Mouse (Mus musculus) limb, embryonic 10.5 days (tissue): ENCODE results near the gene Rnf26. TPM values are rescaled to one million over a fixed set of nuclear protein-coding genes. Genes with fewer than 3 reads are reported as not detected.

Experiments used
- DNase-seq: peaks from one replicate; pipeline ENCODE4 v3.0.0-alpha.2; 2017; ENCODE audit warnings: low spot score
- H3K27ac ChIP-seq: fragments of 300-500 bp; sonication (generic); 2 replicates; pipeline ENCODE4 v1.5.1; 2016; ENCODE audit warnings: mild to moderate bottlenecking
- H3K27me3 ChIP-seq: fragments of 300-500 bp; sonication (generic); 2 replicates; pipeline ENCODE4 v1.6.1; 2016; ENCODE audit warnings: low read depth, mild to moderate bottlenecking; ENCODE audit not compliant: poor library complexity, severe bottlenecking
- H3K36me3 ChIP-seq: fragments of 300-500 bp; sonication (generic); 2 replicates; pipeline ENCODE4 v1.6.1; 2016; ENCODE audit warnings: mild to moderate bottlenecking, moderate library complexity
- H3K4me1 ChIP-seq: fragments of 300-500 bp; sonication (generic); 2 replicates; pipeline ENCODE4 v1.6.1; 2016
- H3K4me3 ChIP-seq: fragments of 300-500 bp; sonication (generic); 2 replicates; pipeline ENCODE4 v1.5.1; 2016; ENCODE audit warnings: mild to moderate bottlenecking, moderate library complexity
- H3K9me3 ChIP-seq: fragments of 300-500 bp; sonication (generic); replicated peaks from 2 replicates; pipeline ENCODE4 v1.6.1; 2016; ENCODE audit warnings: mild to moderate bottlenecking
- WGBS: fragments of 180-500 bp; shearing (Covaris S2); methylation state at CpG from one replicate; pipeline ENCODE4 v1.1.7; 2016; 5-methylcytosine and 5-hydroxymethylcytosine counted together
- polyA plus RNA-seq: library from polyadenylated mRNA; unstranded; fragments of >200 nt; fragmentation: Nextera tagmentation; extraction: Ambion mirVana; gene quantifications from 2 replicates; pipeline ENCODE4 v1.2.1, GENCODE M21; 2016

Rnf26 gene
- polyA plus RNA-seq, 1 experiment from 2014 or later = 97.0 TPM

GRCm38 (mm10) chr9:44075276-44075995, 37.9 kb downstream of the Rnf26 start:
- WGBS = 75% methylated on average over 24 of the region's 24 CpGs
- Histone ChIP-seq H3K27me3 (peaks cover 48% of the 10 kb centered on the region), H3K9me3 (no peaks in the 10 kb centered on the region), H3K4me3 (no peak overlapping the region), H3K36me3 (no peaks in the 10 kb centered on the region), H3K27ac (no peak overlapping the region), H3K4me1 (peaks cover 44% of the 10 kb centered on the region)
- DNase-seq = no peak

DNA sequence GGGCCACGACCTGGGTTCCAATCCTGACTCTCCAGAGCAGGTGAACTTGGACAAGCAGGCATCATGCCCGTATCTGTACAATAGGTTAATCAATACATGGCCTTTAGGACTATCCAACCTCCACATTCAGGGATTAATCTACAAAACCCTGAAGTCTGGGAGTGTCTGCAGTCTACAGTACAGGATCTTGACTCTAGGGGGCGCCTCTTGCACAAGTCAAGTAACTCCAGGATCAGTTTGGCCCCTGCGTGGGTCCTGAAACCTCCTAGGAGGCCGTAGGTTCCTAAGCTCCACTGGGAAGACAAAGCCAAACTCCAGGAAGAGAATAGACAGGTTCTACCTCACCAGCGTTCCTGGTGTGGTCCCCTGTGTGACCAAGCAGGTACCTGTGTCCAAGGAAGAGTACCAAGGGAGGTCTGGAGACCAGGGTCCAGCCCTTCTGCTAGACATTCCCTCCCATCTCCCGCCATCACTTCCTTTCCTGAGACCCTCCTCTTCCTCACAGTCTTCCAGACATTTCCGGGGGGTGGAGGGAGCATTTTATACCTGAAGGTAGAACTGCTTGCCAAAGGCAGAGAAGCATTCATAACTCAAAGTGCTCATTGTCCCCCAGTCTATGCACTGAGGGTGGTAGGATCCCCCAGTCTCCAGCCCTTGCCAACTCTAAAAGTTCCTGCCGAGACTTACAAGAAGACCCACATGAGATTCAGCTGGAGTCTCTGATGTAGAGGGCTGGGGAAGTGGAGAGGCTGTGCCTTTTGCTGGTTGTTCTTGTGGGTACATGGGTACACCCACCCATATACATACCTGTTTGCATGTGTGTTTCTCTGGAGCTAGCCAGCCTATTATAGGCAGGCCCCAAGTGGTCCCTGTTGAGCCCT, 38.7 kb downstream of the Rnf26 start:
- Histone ChIP-seq H3K9me3 (no peaks in the 10 kb centered on the region), H3K4me3 (no peak overlapping the region), H3K27ac (no peak overlapping the region), H3K36me3 (no peaks in the 10 kb centered on the region), H3K4me1 (peaks cover 38% of the 10 kb centered on the region), H3K27me3 (peaks cover 49% of the 10 kb centered on the region)
- 56% methylated on average over 9 of the region's 9 CpGs for WGBS
- no peak for DNase-seq

- H3K27me3 ChIP-seq = peaks cover 39% of the 10 kb centered on the region
- H3K27ac ChIP-seq = no peak overlapping the region
- no peaks in the 10 kb centered on the region for H3K9me3 ChIP-seq
- WGBS = 72% methylated on average over 5 of the region's 5 CpGs
- peaks cover 35% of the 10 kb centered on the region for H3K4me1 ChIP-seq
- H3K4me3 ChIP-seq = no peak overlapping the region
- H3K36me3 ChIP-seq = no peaks in the 10 kb centered on the region
- DNase-seq = no peak
These were observed 40.2 kb downstream of the Rnf26 start for GRCm38 (mm10) chr9:44073115-44073514.

DNA sequence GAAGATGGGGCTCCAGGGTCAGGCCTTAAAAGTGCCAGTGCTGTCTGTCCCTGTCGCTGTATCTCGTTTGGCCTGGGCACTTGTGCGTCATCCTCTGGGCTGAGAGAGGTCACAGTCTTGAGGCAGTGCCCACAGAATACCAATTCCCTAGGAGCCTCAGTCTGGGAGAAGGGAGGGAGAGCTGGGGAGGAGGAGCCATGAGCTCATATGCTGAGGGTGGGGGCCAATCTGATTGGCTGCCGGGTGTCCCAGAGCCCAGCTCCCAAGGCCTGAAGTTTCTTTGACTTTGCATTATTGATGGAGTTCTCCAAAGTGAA, 40.8 kb downstream of the Rnf26 start:
- H3K9me3 ChIP-seq = no peaks in the 10 kb centered on the region
- no peak overlapping the region; the same call in 1 of the 2 replicates for H3K27ac ChIP-seq
- no peak overlapping the region for H3K4me3 ChIP-seq
- H3K27me3 ChIP-seq = peaks cover 41% of the 10 kb centered on the region
- no peaks in the 10 kb centered on the region for H3K36me3 ChIP-seq
- H3K4me1 ChIP-seq = peaks cover 40% of the 10 kb centered on the region
- 35% methylated on average over 4 of the region's 4 CpGs for WGBS
- no peak for DNase-seq

- Histone ChIP-seq H3K9me3 (no peaks in the 10 kb centered on the region), H3K4me1 (peaks cover 45% of the 10 kb centered on the region), H3K27ac (peak overlapping the region; percentile 42; the same call in 1 of the 2 replicates), H3K4me3 (no peak overlapping the region), H3K36me3 (no peaks in the 10 kb centered on the region), H3K27me3 (peaks cover 36% of the 10 kb centered on the region)
- DNase-seq = no peak
- WGBS = 46% methylated on average over 11 of the region's 11 CpGs
These were observed 41.3 kb downstream of the Rnf26 start for GRCm38 (mm10) chr9:44071914-44072598.

GRCm38 (mm10) chr9:44070844-44071231, 42.5 kb downstream of the Rnf26 start:
- Histone ChIP-seq H3K4me1 (peaks cover 47% of the 10 kb centered on the region), H3K36me3 (no peaks in the 10 kb centered on the region), H3K4me3 (no peak overlapping the region), H3K27ac (no peak overlapping the region), H3K9me3 (no peaks in the 10 kb centered on the region), H3K27me3 (peaks cover 28% of the 10 kb centered on the region)
- WGBS = 29% methylated on average over 8 of the region's 8 CpGs
- DNase-seq = no peak

DNA sequence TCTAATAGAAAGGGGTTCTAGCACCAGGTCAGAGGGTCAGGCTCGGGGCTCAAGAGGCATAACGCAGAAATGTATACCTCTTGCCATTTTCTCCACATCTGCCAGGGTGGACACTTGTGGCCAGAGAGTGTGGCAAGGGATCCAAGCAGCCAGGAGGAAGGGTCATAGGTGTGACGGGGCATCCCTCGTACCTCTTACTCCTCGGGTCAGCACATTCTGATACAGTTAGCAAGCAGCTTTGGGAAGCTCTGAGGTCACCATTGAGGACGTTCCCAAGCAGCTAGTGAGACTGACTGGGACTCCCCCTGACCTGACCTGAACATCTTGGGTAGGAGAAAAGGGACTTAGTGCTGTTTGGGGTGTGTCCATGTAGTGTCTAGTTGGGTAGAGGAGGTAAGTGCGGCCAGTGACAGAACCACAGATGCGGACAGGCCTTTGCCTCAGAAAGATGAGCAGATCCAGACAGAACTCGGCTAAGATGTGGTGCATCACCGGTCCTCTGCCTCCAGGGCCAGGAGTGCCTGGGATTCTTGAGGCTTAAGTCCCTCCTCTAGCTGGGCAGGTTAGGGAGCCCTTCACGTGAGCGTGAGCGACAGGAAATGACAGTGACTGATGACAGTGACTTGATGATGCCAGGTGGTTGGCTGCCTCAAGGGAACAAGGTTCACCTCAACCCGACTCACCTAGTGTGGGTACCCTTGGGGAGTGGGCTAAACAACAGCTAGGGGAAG, 43.0 kb downstream of the Rnf26 start:
- WGBS = 60% methylated on average over 14 of the region's 14 CpGs
- peaks cover 47% of the 10 kb centered on the region for H3K4me1 ChIP-seq
- H3K9me3 ChIP-seq = no peaks in the 10 kb centered on the region
- H3K27me3 ChIP-seq = peaks cover 23% of the 10 kb centered on the region
- no peak overlapping the region for H3K4me3 ChIP-seq
- H3K27ac ChIP-seq = no peak overlapping the region
- H3K36me3 ChIP-seq = no peaks in the 10 kb centered on the region
- DNase-seq = no peak

GRCm38 (mm10) chr9:44069252-44069651, 44.1 kb downstream of the Rnf26 start:
- WGBS = 10% methylated on average over 7 of the region's 7 CpGs
- H3K27ac ChIP-seq = no peak overlapping the region
- H3K4me3 ChIP-seq = no peak overlapping the region
- H3K27me3 ChIP-seq = peaks cover 22% of the 10 kb centered on the region
- H3K9me3 ChIP-seq = no peaks in the 10 kb centered on the region
- H3K36me3 ChIP-seq = no peaks in the 10 kb centered on the region
- no peak for DNase-seq
- H3K4me1 ChIP-seq = peaks cover 47% of the 10 kb centered on the region

DNA sequence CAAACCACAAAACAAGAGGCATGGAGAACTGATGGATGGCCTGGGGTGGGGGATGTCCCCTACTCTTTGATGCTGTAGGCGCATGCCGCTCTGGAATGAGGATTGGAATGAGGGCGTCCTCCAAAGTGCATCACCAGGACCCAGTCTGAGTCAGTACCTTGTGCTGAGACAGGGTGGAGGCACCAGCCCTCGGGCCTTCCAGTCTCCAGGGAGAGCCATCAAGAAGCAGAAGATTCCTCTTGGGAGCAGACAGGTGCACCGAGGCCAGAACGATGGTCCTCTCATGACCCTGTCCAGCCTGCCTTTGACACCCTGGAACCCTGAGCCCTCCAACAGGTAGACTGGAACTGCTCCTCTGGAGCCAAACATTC, 45.4 kb downstream of the Rnf26 start:
- 65% methylated on average over 6 of the region's 6 CpGs for WGBS
- H3K36me3 ChIP-seq = no peaks in the 10 kb centered on the region
- H3K4me1 ChIP-seq = peaks cover 45% of the 10 kb centered on the region
- DNase-seq = no peak
- H3K27me3 ChIP-seq = peaks cover 17% of the 10 kb centered on the region
- H3K4me3 ChIP-seq = no peak overlapping the region
- no peak overlapping the region for H3K27ac ChIP-seq
- no peaks in the 10 kb centered on the region for H3K9me3 ChIP-seq

- Histone ChIP-seq H3K4me1 (peaks cover 40% of the 10 kb centered on the region), H3K27me3 (peaks cover 17% of the 10 kb centered on the region), H3K9me3 (no peaks in the 10 kb centered on the region), H3K4me3 (peak overlapping the region; percentile 62), H3K36me3 (no peaks in the 10 kb centered on the region), H3K27ac (peak overlapping the region; percentile 72)
- DNase-seq = peak; percentile 45
- WGBS = 9% methylated on average over 15 of the region's 15 CpGs
These were observed 45.9 kb downstream of the Rnf26 start for GRCm38 (mm10) chr9:44067241-44067959.

DNA sequence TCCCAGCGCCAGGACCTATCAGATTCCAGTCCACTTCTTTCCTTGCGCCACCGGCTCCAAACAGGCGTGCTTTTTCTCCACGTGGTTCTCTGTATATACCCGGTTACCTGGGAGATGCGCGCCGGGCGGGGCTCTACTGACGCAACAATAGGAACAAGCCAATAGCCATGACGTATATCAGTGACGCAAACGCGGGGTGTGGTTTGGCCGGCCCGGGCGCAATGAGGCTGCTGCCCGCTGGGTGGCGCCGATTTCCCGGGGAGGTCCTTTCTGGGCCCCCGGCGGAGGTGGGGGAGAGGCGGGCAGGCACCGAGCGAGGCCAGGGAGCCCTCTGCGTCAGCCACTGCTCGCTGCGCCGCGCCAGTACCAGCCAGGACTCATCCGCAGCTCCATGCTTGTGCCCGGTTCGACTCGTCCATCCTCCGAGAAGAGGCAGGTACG, 46.5 kb downstream of the Rnf26 start, which contains the start of gene Usp2:
Gene Usp2 (plus strand): TSS at position 237 of the 441 bp plus-strand sequence.
- Histone ChIP-seq H3K4me1 (peaks cover 34% of the 10 kb centered on the region), H3K9me3 (no peaks in the 10 kb centered on the region), H3K36me3 (no peaks in the 10 kb centered on the region), H3K27me3 (peaks cover 17% of the 10 kb centered on the region), H3K27ac (peak within 1 kb of the TSS; percentile 72), H3K4me3 (peak within 1 kb of the TSS; percentile 62)
- peak; percentile 100 for DNase-seq
- under 1% methylated on average over 38 of the region's 38 CpGs for WGBS

DNA sequence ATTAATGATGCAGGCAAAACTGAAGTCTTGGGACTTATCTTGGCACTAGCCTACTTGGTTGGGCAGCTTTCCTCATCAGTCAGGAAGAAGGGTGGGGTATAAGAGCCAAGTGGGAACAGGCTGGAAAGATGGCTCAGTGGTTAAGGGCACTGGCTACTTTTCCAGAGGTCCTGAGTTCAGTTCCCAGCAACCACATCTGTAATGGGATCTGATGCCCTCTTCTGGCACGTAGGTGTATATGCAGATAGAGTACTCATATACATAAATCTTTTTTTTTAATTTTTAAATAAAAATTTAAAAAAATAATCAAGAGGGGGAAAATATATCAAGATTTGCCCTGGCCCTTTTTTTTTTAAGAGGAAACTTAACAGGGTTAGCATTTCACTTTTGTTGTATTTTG, 48.1 kb downstream of the Rnf26 start:
- DNase-seq = no peak
- 28% methylated on average over 1 of the region's 1 CpGs for WGBS
- Histone ChIP-seq H3K4me1 (peaks cover 19% of the 10 kb centered on the region), H3K36me3 (no peaks in the 10 kb centered on the region), H3K27ac (no peak overlapping the region), H3K27me3 (peaks cover 9% of the 10 kb centered on the region; the same call in 1 of the 2 replicates), H3K4me3 (no peak overlapping the region), H3K9me3 (no peaks in the 10 kb centered on the region)
